Mouse (Mus musculus): ENCODE measurements around the gene Snapc1. TPM values are rescaled to one million over a fixed set of nuclear protein-coding genes. Genes with fewer than 3 reads are reported as not detected.

The Snapc1 gene
- total RNA-seq (2021) = 10 to 100 TPM; 26.6 to 30.0 TPM
- long read RNA-seq, experiment 1, full-length matches to known transcripts = 13 of 20 reads
- long read RNA-seq, experiment 1, partial matches to known transcripts = 0 of 20 reads
- long read RNA-seq, experiment 1, other reads (novel, unspliced or antisense) = 7 of 20 reads
- long read RNA-seq, experiment 2, full-length matches to known transcripts = 25 of 28 reads
- long read RNA-seq, experiment 2, partial matches to known transcripts = 1 of 28 reads
- long read RNA-seq, experiment 2, other reads (novel, unspliced or antisense) = 2 of 28 reads

DNA sequence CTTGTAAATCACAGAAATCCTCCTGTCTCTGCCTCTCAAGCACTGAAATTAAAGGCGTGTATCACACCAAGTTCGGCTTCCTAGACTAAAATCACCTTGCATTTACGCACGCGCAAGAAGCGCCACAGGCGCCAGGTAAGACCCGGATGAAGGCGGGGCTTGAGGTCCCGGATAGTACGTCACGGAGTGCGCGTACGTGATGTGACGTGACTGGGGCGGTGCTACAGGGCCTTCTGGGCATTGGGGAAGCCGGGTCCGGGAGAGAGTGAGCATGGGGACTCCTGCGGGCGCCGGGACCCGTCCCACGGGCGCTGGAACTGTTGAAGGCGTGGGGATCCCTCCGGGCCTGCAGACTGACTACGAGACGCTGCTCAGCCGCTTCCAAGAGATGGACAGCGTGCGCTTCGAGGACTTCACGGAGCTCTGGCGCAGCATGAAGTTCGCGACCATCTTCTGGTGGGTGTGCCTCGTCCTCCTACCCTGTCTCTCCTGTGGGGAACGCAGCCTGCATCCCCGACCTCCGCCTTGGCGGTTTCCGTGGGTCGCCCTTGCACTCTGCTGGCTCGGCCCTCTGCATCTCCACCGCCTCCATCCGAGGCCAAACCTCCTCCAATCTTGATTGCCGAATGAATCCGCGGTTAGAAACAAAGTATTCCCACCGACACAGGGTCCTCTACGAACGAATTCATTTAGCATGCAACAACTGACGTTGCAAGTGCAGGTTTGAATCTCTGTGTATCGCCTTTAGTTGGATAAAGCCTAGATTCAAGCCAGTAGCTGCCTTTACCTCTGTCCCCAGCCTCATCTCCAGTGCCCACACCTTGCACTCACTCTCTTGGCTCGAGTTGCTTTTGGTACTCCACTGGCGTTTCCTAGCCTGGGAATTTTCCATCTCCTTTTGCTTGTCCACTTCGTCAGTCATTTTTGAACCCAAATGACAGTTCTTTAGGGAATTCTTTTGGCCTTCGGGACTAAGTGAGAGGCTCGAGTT, at the start of gene Snapc1:
TSS of gene Snapc1 (plus strand) at position 191 of the 991 bp plus-strand sequence.
- DNase-seq (ENCODE audit: low spot score in 2 of 2) = peak; percentile 97 to 98

GRCm38 (mm10) chr12:73918479-73918878, 45.8 kb upstream of the Snapc1 start:
- no peak for DNase-seq (ENCODE audit: low spot score in 2 of 2)

DNA sequence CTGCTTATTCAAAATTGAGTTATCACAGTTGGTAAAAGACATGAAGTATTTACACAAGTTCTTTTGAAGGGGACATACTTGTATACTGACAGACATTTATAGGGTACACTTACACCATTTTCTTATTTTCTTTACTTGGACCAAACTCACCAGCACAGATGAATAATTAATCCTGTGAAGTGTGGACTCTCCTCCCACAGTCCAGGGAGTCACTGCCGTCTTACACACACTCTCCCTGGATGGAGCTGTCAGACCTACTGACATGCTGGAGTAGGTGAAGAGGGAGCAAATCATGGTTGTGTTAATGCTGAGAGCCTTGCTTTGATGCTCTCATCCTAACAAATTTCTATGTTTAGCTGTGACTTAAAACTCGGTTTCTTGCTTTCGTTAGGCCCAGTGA, 34.0 kb upstream of the Snapc1 start:
- no peak for DNase-seq (ENCODE audit: low spot score in 2 of 2)

DNA sequence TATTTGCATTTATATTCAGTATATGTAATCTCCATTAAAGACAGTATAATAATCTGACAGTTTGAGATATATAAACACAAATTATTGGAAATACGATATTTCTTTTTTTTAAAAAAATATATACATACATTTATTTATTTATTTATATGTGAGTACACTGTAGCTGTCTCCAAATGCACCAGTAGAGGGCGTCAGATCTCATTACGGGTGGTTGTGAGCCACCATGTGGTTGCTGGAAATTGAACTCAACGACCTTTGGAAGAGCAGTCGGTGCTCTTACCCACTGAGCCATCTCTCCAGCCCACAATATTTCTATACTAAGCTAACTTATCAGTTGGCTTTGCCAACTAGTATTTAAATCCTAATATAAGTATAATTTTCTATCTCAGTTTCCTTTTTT, 33.0 kb upstream of the Snapc1 start:
- no peak for DNase-seq (ENCODE audit: low spot score in 2 of 2)

GRCm38 (mm10) chr12:73934528-73934927, 29.8 kb upstream of the Snapc1 start:
- DNase-seq (ENCODE audit: low spot score in 2 of 2) = no peak

DNA sequence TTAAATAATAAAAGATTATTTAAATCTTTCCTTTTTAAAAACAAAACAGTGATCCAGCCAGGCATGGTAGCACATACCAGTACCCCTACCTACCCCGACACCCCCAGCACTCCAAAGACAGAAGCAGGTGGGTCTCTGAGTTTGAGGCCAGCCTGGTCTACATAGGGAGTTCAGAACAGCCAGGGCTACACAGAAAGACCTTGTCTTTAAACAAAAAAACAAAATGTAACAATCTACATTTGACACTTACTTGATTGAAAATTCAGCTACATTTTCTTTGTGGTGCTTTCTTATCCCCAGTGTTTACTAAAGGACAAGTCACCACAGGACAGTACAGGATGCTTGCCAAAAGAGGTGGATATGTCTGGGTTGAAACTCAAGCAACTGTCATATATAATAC, 26.9 kb upstream of the Snapc1 start, which contains the start of gene Gm49321:
TSS of gene Gm49321 (plus strand) at position 301 of the 400 bp plus-strand sequence.
- no peak for DNase-seq (ENCODE audit: low spot score in 2 of 2)

GRCm38 (mm10) chr12:73939542-73939941, 24.7 kb upstream of the Snapc1 start:
- peak in 1 of 2 experiments; percentile 20 for DNase-seq (ENCODE audit: low spot score in 2 of 2)

GRCm38 (mm10) chr12:73948415-73948814, 15.9 kb upstream of the Snapc1 start:
- DNase-seq (ENCODE audit: low spot score in 2 of 2) = no peak

DNA sequence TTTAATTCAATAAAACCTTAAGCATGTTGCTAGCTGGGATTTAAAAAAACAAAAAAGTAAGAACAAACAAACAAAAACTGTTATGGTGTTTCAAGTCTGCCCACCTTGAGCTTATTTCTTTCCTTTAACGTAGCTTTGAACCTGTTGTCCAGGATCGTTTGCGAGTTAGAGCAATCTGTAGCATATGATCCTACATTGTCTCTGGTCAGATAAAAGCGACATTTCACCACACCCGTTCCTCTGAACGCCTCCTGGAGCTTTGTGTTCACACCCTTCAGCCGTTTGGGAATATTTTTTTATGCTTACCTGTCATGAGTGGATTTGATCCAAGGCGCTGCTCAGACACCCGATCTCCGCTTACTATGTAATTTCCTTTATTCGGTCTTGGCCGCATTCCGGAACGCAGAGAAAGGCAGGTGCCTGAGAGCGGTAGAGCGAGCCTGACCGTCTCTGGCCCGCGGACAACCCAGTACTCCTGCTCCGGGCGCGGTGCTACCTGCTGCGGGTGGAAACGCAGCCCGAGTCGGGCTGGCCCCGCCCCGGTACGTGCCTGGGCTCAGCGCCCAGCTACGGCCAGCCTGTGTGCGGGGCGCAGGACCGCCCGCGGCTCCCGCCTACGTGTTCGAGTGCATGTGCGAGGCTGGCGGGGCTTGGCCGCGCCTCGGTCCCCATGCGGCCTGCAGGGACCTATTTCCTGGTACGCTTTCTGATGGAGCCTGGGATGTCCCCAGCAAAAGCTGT, 14.8 kb upstream of the Snapc1 start:
- DNase-seq (ENCODE audit: low spot score in 2 of 2) = peak; percentile 24 to 38

DNA sequence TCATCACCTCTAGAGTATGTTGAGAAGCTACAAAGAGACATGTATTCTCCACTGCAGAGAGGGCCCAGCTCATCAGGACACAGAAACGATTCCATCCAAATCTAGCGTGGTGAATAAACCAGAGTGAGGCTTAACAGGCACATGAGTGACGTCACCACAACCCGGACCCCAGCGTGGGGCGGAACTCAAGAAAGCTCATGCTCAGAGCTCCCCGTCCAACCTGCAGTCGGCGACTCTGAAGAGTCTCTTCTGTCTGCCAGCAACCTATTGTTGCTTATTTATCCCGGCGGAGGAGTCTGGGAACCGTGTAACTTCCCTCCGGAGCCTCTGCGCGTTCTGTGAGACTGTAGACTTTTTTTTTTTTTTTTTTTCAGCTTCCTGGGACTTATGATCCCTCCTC, 11.4 kb upstream of the Snapc1 start:
- DNase-seq (ENCODE audit: low spot score in 2 of 2) = no peak

- no peak for DNase-seq (ENCODE audit: low spot score in 2 of 2)
Observed at GRCm38 (mm10) chr12:73953420-73954186, 10.7 kb upstream of the Snapc1 start.

DNA sequence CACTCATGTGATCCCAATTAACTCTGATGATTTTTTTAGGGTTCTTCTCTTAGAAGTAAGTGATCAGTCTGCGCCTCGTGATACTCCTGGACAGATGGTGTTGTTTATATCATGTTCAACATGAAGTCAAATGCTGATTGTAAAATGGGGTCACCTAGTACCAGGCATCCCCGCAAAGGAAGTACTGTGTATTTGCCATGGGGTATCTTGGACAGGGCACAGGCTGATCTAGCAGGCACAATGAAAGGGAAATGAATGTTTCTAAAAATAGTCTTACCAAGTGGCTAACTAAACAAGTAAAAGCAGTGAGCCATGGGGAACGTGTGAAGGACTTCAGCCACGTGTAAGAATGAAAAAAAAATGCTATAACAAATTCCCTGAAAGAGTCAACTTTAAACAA, 9.5 kb upstream of the Snapc1 start:
- DNase-seq (ENCODE audit: low spot score in 2 of 2) = no peak

GRCm38 (mm10) chr12:73957676-73958075, 6.6 kb upstream of the Snapc1 start:
- DNase-seq (ENCODE audit: low spot score in 2 of 2) = peak in 1 of 2 experiments; percentile 74

- DNase-seq (ENCODE audit: low spot score in 2 of 2) = no peak
Observed at GRCm38 (mm10) chr12:73958830-73959229, 5.5 kb upstream of the Snapc1 start.

DNA sequence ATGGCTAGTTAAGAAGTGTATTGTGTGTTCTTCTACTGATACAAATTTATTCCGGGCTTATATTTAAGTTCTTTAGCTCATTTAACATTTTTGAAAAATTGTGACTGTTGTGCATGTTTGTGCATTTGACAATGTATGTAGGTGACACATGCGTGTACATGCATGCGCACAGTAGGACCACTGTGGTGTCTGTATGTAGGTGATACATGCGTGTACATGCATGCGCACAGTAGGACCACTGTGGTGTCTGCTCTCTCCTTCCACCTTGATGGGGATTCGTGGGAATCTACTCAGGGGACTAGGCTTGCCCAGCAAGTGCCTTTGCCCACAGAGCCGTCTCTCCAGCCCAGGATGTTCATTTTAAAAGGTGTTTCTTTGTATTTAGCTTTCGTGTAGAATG, 4.9 kb downstream of the Snapc1 start:
- DNase-seq (ENCODE audit: low spot score in 2 of 2) = no peak

- no peak for DNase-seq (ENCODE audit: low spot score in 2 of 2)
Observed at GRCm38 (mm10) chr12:73974584-73974983, 10.3 kb downstream of the Snapc1 start.

- no peak for DNase-seq (ENCODE audit: low spot score in 2 of 2)
Observed at GRCm38 (mm10) chr12:73978144-73978543, 13.9 kb downstream of the Snapc1 start.

GRCm38 (mm10) chr12:73979667-73980066, 15.4 kb downstream of the Snapc1 start:
- no peak for DNase-seq (ENCODE audit: low spot score in 2 of 2)

GRCm38 (mm10) chr12:73982533-73982932, 18.3 kb downstream of the Snapc1 start:
- peak; percentile 54 to 72 for DNase-seq (ENCODE audit: low spot score in 2 of 2)

DNA sequence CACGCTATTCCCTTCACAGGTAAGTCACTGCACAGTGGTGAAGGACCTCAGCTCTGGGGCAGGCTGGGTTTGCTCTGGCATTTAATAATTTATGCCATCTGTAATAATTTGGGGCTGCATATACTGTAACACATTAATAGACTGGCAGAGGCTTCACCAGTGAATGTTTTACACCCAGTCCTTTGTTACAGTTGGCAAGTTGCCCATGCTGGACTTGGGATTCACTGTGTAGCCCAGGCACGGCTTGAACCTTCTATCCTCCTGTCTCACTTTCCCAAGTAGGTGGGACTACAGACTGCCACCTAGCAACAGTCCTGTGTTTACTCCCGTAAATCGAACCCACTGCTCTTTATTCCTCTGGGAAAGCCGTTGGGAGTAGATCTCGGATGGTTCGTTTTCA, 22.0 kb downstream of the Snapc1 start:
- no peak for DNase-seq (ENCODE audit: low spot score in 2 of 2)
